In genomic region chr2:27118452-27118851, GRCm38 (mm10) we compare ENCODE assay signal across 24 mouse cellular contexts. TPM values are rescaled to one million over a fixed set of nuclear protein-coding genes. Genes with fewer than 3 reads are reported as not detected.
A peak's percentile ranks its signal among the peaks of the same experiment; 100 is the strongest.
DNase-seq lines count a peak whose midpoint lies in the region; ATAC-seq and TF ChIP-seq lines count a peak whose summit lies in the region.
"Had no signal": no experiment of that assay in that cellular context is flagged by ENCODE, and none has a peak within 500 bp of the region (broad histone marks: within the 10 kb centered on the region; RNA-seq: fewer than 3 reads in every experiment).

No protein-coding gene starts in this region.

- no peak overlapping the region for H3K4me3 ChIP-seq in heart, embryonic 13.5 days
- H3K4me3 ChIP-seq in layer of hippocampus, adult 2 months = no peak overlapping the region
- H3K4me3 ChIP-seq in limb, embryonic 10.5 days = no peak overlapping the region
- H3K4me3 ChIP-seq in thymus, adult 2 months (ENCODE audit: control insufficient read depth, insufficient read depth, low read length) = no peak overlapping the region
- H3K4me3 ChIP-seq: embryonic facial prominence, embryonic 12.5 days; forebrain, embryonic 15.5 days; heart, adult 2 months; hindbrain, embryonic 12.5 days had no signal

- no peak for ATAC-seq in heart, embryonic 13.5 days (ENCODE audit: extremely low read depth, insufficient number of reproducible peaks, low FRiP score, low TSS enrichment)
- ATAC-seq: activated CD4-positive, CD25-positive, alpha-beta regulatory T cell, adult 4 months; forebrain, embryonic 15.5 days; hindbrain, embryonic 16.5 days; inflammation-experienced regulatory T-cells, adult 6 months; Patski had no signal

- TF ChIP-seq POLR2A in thymus, adult 2 months (IDR thresholded peaks at IDR 0.05; ENCODE audit: control insufficient read depth, extremely low read depth, insufficient read depth, low read length, poor library complexity) = no peak

- H3K9ac ChIP-seq in heart, embryonic 13.5 days = peak overlapping the region; percentile 3; the same call in 1 of the 2 replicates
- H3K9ac ChIP-seq: embryonic facial prominence, embryonic 12.5 days; forebrain, embryonic 15.5 days; hindbrain, embryonic 12.5 days had no signal

- H3K9me3 ChIP-seq in heart, embryonic 13.5 days = no peaks in the 10 kb centered on the region
- no peaks in the 10 kb centered on the region for H3K9me3 ChIP-seq in limb, embryonic 10.5 days (replicated peaks)
- H3K9me3 ChIP-seq: embryonic facial prominence, embryonic 12.5 days; forebrain, embryonic 15.5 days; hindbrain, embryonic 12.5 days had no signal

- peaks cover 52% of the 10 kb centered on the region for H3K4me1 ChIP-seq in heart, embryonic 13.5 days
- peaks cover 62% of the 10 kb centered on the region for H3K4me1 ChIP-seq in limb, embryonic 10.5 days
- peaks cover 44% of the 10 kb centered on the region for H3K4me1 ChIP-seq in thymus, adult 2 months (replicated peaks; ENCODE audit: control insufficient read depth, insufficient read depth, low read length)

- H3K27ac ChIP-seq in heart, embryonic 13.5 days (replicated peaks) = peak overlapping the region; percentile 76
- H3K27ac ChIP-seq in layer of hippocampus, adult 2 months = 0 out of 2 replicates have a peak overlapping the region, but pooled peaks have one; percentile 18
- peak overlapping the region; percentile 88 for H3K27ac ChIP-seq in limb, embryonic 10.5 days
- no peak overlapping the region for H3K27ac ChIP-seq in thymus, adult 2 months (ENCODE audit: control insufficient read depth, insufficient read depth, low read length)
- H3K27ac ChIP-seq: embryonic facial prominence, embryonic 12.5 days; forebrain, embryonic 15.5 days; heart, adult 2 months; hindbrain, embryonic 12.5 days had no signal

- H3K27me3 ChIP-seq in heart, embryonic 13.5 days (replicated peaks) = no peaks in the 10 kb centered on the region; the same call in 1 of the 2 replicates
- 0 out of 2 replicates have a peak, but pooled peaks cover 7% of the 10 kb centered on the region for H3K27me3 ChIP-seq in limb, embryonic 10.5 days (ENCODE audit: low read depth, poor library complexity, severe bottlenecking)
- no peaks in the 10 kb centered on the region for H3K27me3 ChIP-seq in thymus, adult 2 months (ENCODE audit: control insufficient read depth, insufficient read depth, low read length)
- H3K27me3 ChIP-seq: embryonic facial prominence, embryonic 12.5 days; forebrain, embryonic 15.5 days had no signal

- H3K4me2 ChIP-seq in heart, embryonic 13.5 days = 0 out of 2 replicates have a peak overlapping the region, but pooled peaks have one; percentile 6
- H3K4me2 ChIP-seq: embryonic facial prominence, embryonic 12.5 days; forebrain, embryonic 15.5 days; hindbrain, embryonic 12.5 days had no signal

- no peak for TF ChIP-seq CTCF in layer of hippocampus, adult 2 months (conservative IDR thresholded peaks at IDR 0.05)
- TF ChIP-seq CTCF in thymus, adult 2 months (IDR thresholded peaks at IDR 0.05; ENCODE audit: borderline replicate concordance, control insufficient read depth, extremely low read depth, insufficient read depth, low read length, poor library complexity) = no peak

- intact Hi-C loops in heart, postnatal 25 days (cut with DNase I) = no loop called here

- 35% methylated on average over 4 of the region's 4 CpGs for WGBS in heart, embryonic 13.5 days
- WGBS in limb, embryonic 10.5 days = 53% methylated on average over 4 of the region's 4 CpGs
- WGBS in thymus, adult 2 months = 84% methylated on average over 4 of the region's 4 CpGs

- no peaks in the 10 kb centered on the region for H3K36me3 ChIP-seq in heart, embryonic 13.5 days
- H3K36me3 ChIP-seq in limb, embryonic 10.5 days = no peaks in the 10 kb centered on the region
- no peaks in the 10 kb centered on the region for H3K36me3 ChIP-seq in thymus, adult 2 months (ENCODE audit: control insufficient read depth, insufficient read depth, low read length)
- H3K36me3 ChIP-seq: embryonic facial prominence, embryonic 12.5 days; forebrain, embryonic 15.5 days; hindbrain, embryonic 12.5 days had no signal

- no peak for DNase-seq in heart, postnatal 25 days (ENCODE audit: low spot score)
- no peak for DNase-seq in layer of hippocampus, adult 2 months (ENCODE audit: low spot score in 2 of 2)
- no peak for DNase-seq in layer of hippocampus, adult 11-12 months (ENCODE audit: low spot score)
- no peak for DNase-seq in limb, embryonic 10.5 days (ENCODE audit: low spot score)
- DNase-seq in lung, postnatal 14 days = peak; percentile 45
- DNase-seq in thymus, adult 2 months = no peak
- DNase-seq: adrenal gland, postnatal 14 days; cerebellum, adult 11-12 months; cerebellum, adult 9-10 months; cerebellum, postnatal 25 days; heart, adult 2 months had no signal

RNA-seq across cellular contexts. Expression of gene Fam163b, which starts 23.8 kb away (rescaled TPM):
- polyA plus RNA-seq in heart, embryonic 13.5 days (2015; fragmentation: Nextera tagmentation; extraction: Ambion mirVana) = 0.24 and 0.53 TPM in 2 replicates
- total RNA-seq in heart, postnatal 25 days (2021) = under 1 TPM; 0.34 to 0.48 TPM
- total RNA-seq in layer of hippocampus, adult 2 months (2021) = 100 to 1,000 TPM; 132 to 144 TPM
- polyA plus RNA-seq in limb, embryonic 10.5 days (2016; fragmentation: Nextera tagmentation; extraction: Ambion mirVana) = 0.48 and 0.79 TPM in 2 replicates
- polyA plus RNA-seq in thymus, adult 2 months (2012; rRNA removed) = 7.8 and 13.3 TPM in 2 replicates
- total RNA-seq: CH12.LX had no signal
- polyA plus RNA-seq: activated CD4-positive, CD25-positive, alpha-beta regulatory T cell, adult 4 months; inflammation-experienced regulatory T-cells, adult 6 months; Patski had no signal

RNA-seq across cellular contexts. Expression of gene Adamtsl2, which starts 39.3 kb away (rescaled TPM):
- 11.2 and 11.6 TPM in 2 replicates for polyA plus RNA-seq in heart, embryonic 13.5 days (2015; fragmentation: Nextera tagmentation; extraction: Ambion mirVana)
- total RNA-seq in heart, postnatal 25 days (2021) = 10 to 100 TPM; 19.1 to 26.8 TPM
- total RNA-seq in layer of hippocampus, adult 2 months (2021) = 10 to 100 TPM; 12.8 to 18.1 TPM
- polyA plus RNA-seq in limb, embryonic 10.5 days (2016; fragmentation: Nextera tagmentation; extraction: Ambion mirVana) = 3.5 and 9.1 TPM in 2 replicates
- 16.1 and 16.5 TPM in 2 replicates for polyA plus RNA-seq in thymus, adult 2 months (2012; rRNA removed)
- polyA plus RNA-seq: activated CD4-positive, CD25-positive, alpha-beta regulatory T cell, adult 4 months; inflammation-experienced regulatory T-cells, adult 6 months had no signal

RNA-seq across cellular contexts. Expression of gene Mymk, which starts 46.5 kb away (rescaled TPM):
- 0.41 and 1.2 TPM in 2 replicates for polyA plus RNA-seq in heart, embryonic 13.5 days (2015; fragmentation: Nextera tagmentation; extraction: Ambion mirVana)
- not detected for total RNA-seq in heart, postnatal 25 days (2021)
- under 1 TPM; 0.51 to 0.71 TPM for total RNA-seq in layer of hippocampus, adult 2 months (2021)
- 0.16 and 1.5 TPM in 2 replicates for polyA plus RNA-seq in limb, embryonic 10.5 days (2016; fragmentation: Nextera tagmentation; extraction: Ambion mirVana)
- 0.61 and 0.81 TPM in 2 replicates for polyA plus RNA-seq in thymus, adult 2 months (2012; rRNA removed)
- total RNA-seq: adrenal gland, adult 18-20 months; adrenal gland, postnatal 14 days; CH12.LX; heart, adult 2 months; heart, postnatal 14 days had no signal
- polyA plus RNA-seq: activated CD4-positive, CD25-positive, alpha-beta regulatory T cell, adult 4 months; forebrain, embryonic 11.5 days; inflammation-experienced regulatory T-cells, adult 6 months had no signal

RNA-seq across cellular contexts. Expression of gene Dbh, which starts 46.6 kb away (rescaled TPM):
- 0.55 and 0.88 TPM in 2 replicates for polyA plus RNA-seq in heart, embryonic 13.5 days (2015; fragmentation: Nextera tagmentation; extraction: Ambion mirVana)
- 1 to 10 TPM; 2.1 to 2.7 TPM for total RNA-seq in heart, postnatal 25 days (2021)
- 1 to 10 TPM in 1 of 2 experiments, under 1 TPM in 1; 0.46 to 1.4 TPM for total RNA-seq in layer of hippocampus, adult 2 months (2021)
- polyA plus RNA-seq in limb, embryonic 10.5 days (2016; fragmentation: Nextera tagmentation; extraction: Ambion mirVana) = not detected in 2 replicates
- polyA plus RNA-seq in thymus, adult 2 months (2012; rRNA removed) = 0.41 and 0.69 TPM in 2 replicates
- total RNA-seq: CH12.LX; gastrocnemius, adult 8-10 months had no signal
- polyA plus RNA-seq: activated CD4-positive, CD25-positive, alpha-beta regulatory T cell, adult 4 months; forebrain, embryonic 11.5 days; forebrain, embryonic 15.5 days; Patski had no signal
